Mouse (Mus musculus) hindbrain, embryonic 13.5 days (tissue): ENCODE results near the gene H3f3a. TPM values are rescaled to one million over a fixed set of nuclear protein-coding genes. Genes with fewer than 3 reads are reported as not detected.

Experiments used
- ATAC-seq: fragments of 200-750 bp; cut with Nextera tagmentation; 2 replicates; pipeline ENCODE4 v1.8.0; 2017; ENCODE audit warnings: moderate TSS enrichment; ENCODE audit not compliant: low FRiP score
- H3K27ac ChIP-seq: fragments of 300-500 bp; sonication (generic); 2 replicates; pipeline ENCODE4 v1.5.1; 2015; ENCODE audit warnings: inconsistent platforms, mild to moderate bottlenecking, moderate library complexity
- H3K27me3 ChIP-seq: fragments of 300-500 bp; sonication (generic); 2 replicates; pipeline ENCODE4 v1.6.1; 2015; ENCODE audit warnings: mild to moderate bottlenecking, inconsistent platforms
- H3K36me3 ChIP-seq: fragments of 300-500 bp; sonication (generic); 2 replicates; pipeline ENCODE4 v1.6.1; 2015; ENCODE audit warnings: mild to moderate bottlenecking, inconsistent platforms
- H3K4me1 ChIP-seq: fragments of 300-500 bp; sonication (generic); replicated peaks from 2 replicates; pipeline ENCODE4 v1.6.1; 2015; ENCODE audit warnings: inconsistent platforms
- H3K4me2 ChIP-seq: fragments of 300-500 bp; sonication (generic); 2 replicates; pipeline ENCODE4 v1.6.1; 2015; ENCODE audit warnings: inconsistent platforms, mild to moderate bottlenecking, moderate library complexity
- H3K4me3 ChIP-seq: fragments of 300-500 bp; sonication (generic); 2 replicates; pipeline ENCODE4 v1.5.1; 2015; ENCODE audit warnings: mild to moderate bottlenecking, inconsistent platforms
- H3K9ac ChIP-seq: fragments of 300-500 bp; sonication (generic); 2 replicates; pipeline ENCODE4 v1.6.1; 2015; ENCODE audit warnings: mild to moderate bottlenecking, inconsistent platforms
- H3K9me3 ChIP-seq: fragments of 300-500 bp; sonication (generic); 2 replicates; pipeline ENCODE4 v1.6.1; 2016; ENCODE audit warnings: inconsistent platforms
- WGBS: fragments of 180-500 bp; shearing (Covaris S2); methylation state at CpG from one replicate; pipeline ENCODE4 v1.1.7; 2015; 5-methylcytosine and 5-hydroxymethylcytosine counted together
- polyA plus RNA-seq: library from polyadenylated mRNA; unstranded; fragments of >200 nt; fragmentation: Nextera tagmentation; extraction: Ambion mirVana; gene quantifications from 2 replicates; pipeline ENCODE4 v1.2.1, GENCODE M21; 2015

Gene H3f3a
- polyA plus RNA-seq, 1 experiment from 2014 or later, result 3,885 TPM

- Histone ChIP-seq H3K9ac (peak overlapping the region; percentile 59; the same call in 1 of the 2 replicates), H3K4me2 (peak overlapping the region; percentile 71; the same call in 1 of the 2 replicates), H3K9me3 (no peaks in the 10 kb centered on the region), H3K27ac (peak overlapping the region; percentile 100), H3K27me3 (no peaks in the 10 kb centered on the region), H3K36me3 (peaks cover 3% of the 10 kb centered on the region; the same call in 1 of the 2 replicates), H3K4me3 (peak overlapping the region; percentile 9; the same call in 1 of the 2 replicates), H3K4me1 (peaks cover 27% of the 10 kb centered on the region)
- 42% methylated on average over 12 of the region's 12 CpGs for WGBS
- no peak for ATAC-seq
These were observed 1.8 kb upstream of the H3f3a start for GRCm38 (mm10) chr1:180815371-180816024.

- H3K4me1 ChIP-seq, result peaks cover 45% of the 10 kb centered on the region
- H3K4me3 ChIP-seq, result peak overlapping the region; percentile 95
- H3K9me3 ChIP-seq, result no peaks in the 10 kb centered on the region
- peak overlapping the region; percentile 71 for H3K4me2 ChIP-seq
- H3K9ac ChIP-seq, result peak overlapping the region; percentile 100
- 1% methylated on average over 23 of the region's 65 CpGs for WGBS
- H3K27me3 ChIP-seq, result no peaks in the 10 kb centered on the region
- ATAC-seq, result peak; percentile 96
- peak overlapping the region; percentile 100 for H3K27ac ChIP-seq
- H3K36me3 ChIP-seq, result peaks cover 19% of the 10 kb centered on the region
These were observed 296 bp downstream of the H3f3a start for GRCm38 (mm10) chr1:180813409-180813884.

- peak overlapping the region; percentile 100 for H3K9ac ChIP-seq
- H3K27me3 ChIP-seq, result no peaks in the 10 kb centered on the region
- peak overlapping the region; percentile 60 for H3K4me2 ChIP-seq
- H3K4me3 ChIP-seq, result peak overlapping the region; percentile 95
- ATAC-seq, result peak; percentile 6
- peak overlapping the region; percentile 100 for H3K27ac ChIP-seq
- under 1% methylated on average over 71 of the region's 71 CpGs for WGBS
- H3K4me1 ChIP-seq, result peaks cover 50% of the 10 kb centered on the region
- no peaks in the 10 kb centered on the region for H3K9me3 ChIP-seq
- peaks cover 25% of the 10 kb centered on the region for H3K36me3 ChIP-seq
These were observed 1.0 kb downstream of the H3f3a start for GRCm38 (mm10) chr1:180812463-180813408.

GRCm38 (mm10) chr1:180811596-180812462, 1.9 kb downstream of the H3f3a start:
- no peak for ATAC-seq
- Histone ChIP-seq H3K27ac (peak overlapping the region; percentile 100), H3K36me3 (peaks cover 34% of the 10 kb centered on the region)

GRCm38 (mm10) chr1:180810976-180811375, 2.8 kb downstream of the H3f3a start:
- Histone ChIP-seq H3K27ac (no peak overlapping the region), H3K36me3 (peaks cover 42% of the 10 kb centered on the region), H3K4me2 (peak overlapping the region; percentile 60), H3K4me3 (peak overlapping the region; percentile 95), H3K9ac (peak overlapping the region; percentile 35; the same call in 1 of the 2 replicates), H3K4me1 (peaks cover 61% of the 10 kb centered on the region), H3K27me3 (no peaks in the 10 kb centered on the region), H3K9me3 (no peaks in the 10 kb centered on the region)
- ATAC-seq, result no peak
- 84% methylated on average over 7 of the region's 7 CpGs for WGBS

More at GRCm38 (mm10) chr1:180811596-180812462, 1.9 kb downstream of the H3f3a start:
- H3K27me3 ChIP-seq, result no peaks in the 10 kb centered on the region
- peak overlapping the region; percentile 100 for H3K9ac ChIP-seq
- H3K9me3 ChIP-seq, result no peaks in the 10 kb centered on the region
- H3K4me1 ChIP-seq, result peaks cover 57% of the 10 kb centered on the region
- peak overlapping the region; percentile 60 for H3K4me2 ChIP-seq
- WGBS, result 5% methylated on average over 27 of the region's 27 CpGs
- peak overlapping the region; percentile 95 for H3K4me3 ChIP-seq

- Histone ChIP-seq H3K4me3 (no peak overlapping the region), H3K4me1 (peaks cover 49% of the 10 kb centered on the region), H3K36me3 (peaks cover 64% of the 10 kb centered on the region), H3K27me3 (no peaks in the 10 kb centered on the region), H3K9ac (0 out of 2 replicates have a peak overlapping the region, but pooled peaks have one; percentile 19), H3K4me2 (peak overlapping the region; percentile 25; the same call in 1 of the 2 replicates), H3K27ac (no peak overlapping the region), H3K9me3 (no peaks in the 10 kb centered on the region)
- WGBS, result 81% methylated on average over 5 of the region's 5 CpGs
- no peak for ATAC-seq
These were observed 4.9 kb downstream of the H3f3a start for GRCm38 (mm10) chr1:180808831-180809230.

- no peak overlapping the region for H3K9ac ChIP-seq
These were observed 9.9 kb downstream of the H3f3a start for GRCm38 (mm10) chr1:180803881-180804280.

GRCm38 (mm10) chr1:180801466-180801994, 12.2 kb downstream of the H3f3a start:
- 86% methylated on average over 3 of the region's 3 CpGs for whole genome bisulfite sequencing
- Histone ChIP-seq H3K36me3 (peaks cover 59% of the 10 kb centered on the region), H3K4me1 (peaks cover 9% of the 10 kb centered on the region), H3K27ac (no peak overlapping the region), H3K9ac (no peak overlapping the region), H3K9me3 (no peaks in the 10 kb centered on the region), H3K27me3 (no peaks in the 10 kb centered on the region), H3K4me2 (no peak overlapping the region), H3K4me3 (no peak overlapping the region)
- ATAC-seq, result no peak

More at GRCm38 (mm10) chr1:180803881-180804280, 9.9 kb downstream of the H3f3a start:
- no peak overlapping the region for H3K4me2 ChIP-seq
- ATAC-seq, result no peak
- 90% methylated on average over 6 of the region's 6 CpGs for WGBS
- peaks cover 79% of the 10 kb centered on the region for H3K36me3 ChIP-seq
- no peak overlapping the region for H3K4me3 ChIP-seq
- no peaks in the 10 kb centered on the region for H3K9me3 ChIP-seq
- H3K27ac ChIP-seq, result no peak overlapping the region
- peaks cover 26% of the 10 kb centered on the region for H3K4me1 ChIP-seq
- H3K27me3 ChIP-seq, result no peaks in the 10 kb centered on the region

- Histone ChIP-seq H3K9me3 (no peaks in the 10 kb centered on the region), H3K4me3 (no peak overlapping the region), H3K27ac (no peak overlapping the region), H3K9ac (no peak overlapping the region), H3K4me2 (no peak overlapping the region), H3K27me3 (no peaks in the 10 kb centered on the region), H3K4me1 (peaks cover 5% of the 10 kb centered on the region; the same call in 1 of the 2 replicates), H3K36me3 (peaks cover 52% of the 10 kb centered on the region)
- ATAC-seq, result no peak
- 61% methylated on average over 2 of the region's 2 CpGs for WGBS
These were observed 12.9 kb downstream of the H3f3a start for GRCm38 (mm10) chr1:180800814-180801213.

- no peak for ATAC-seq
- Histone ChIP-seq H3K27ac (no peak overlapping the region), H3K4me3 (no peak overlapping the region), H3K4me1 (peaks cover under 1% of the 10 kb centered on the region; the same call in 1 of the 2 replicates), H3K9me3 (no peaks in the 10 kb centered on the region), H3K27me3 (no peaks in the 10 kb centered on the region), H3K4me2 (no peak overlapping the region), H3K36me3 (peaks cover 44% of the 10 kb centered on the region), H3K9ac (no peak overlapping the region)
- 96% methylated on average over 5 of the region's 5 CpGs for WGBS
These were observed 13.7 kb downstream of the H3f3a start for GRCm38 (mm10) chr1:180800022-180800421.

- Histone ChIP-seq H3K4me1 (peaks cover 3% of the 10 kb centered on the region), H3K4me2 (no peak overlapping the region), H3K4me3 (no peak overlapping the region), H3K9me3 (no peaks in the 10 kb centered on the region), H3K27ac (no peak overlapping the region), H3K27me3 (no peaks in the 10 kb centered on the region), H3K9ac (no peak overlapping the region), H3K36me3 (peaks cover 36% of the 10 kb centered on the region)
- 86% methylated on average over 5 of the region's 5 CpGs for WGBS
- ATAC-seq, result no peak
These were observed 14.5 kb downstream of the H3f3a start for GRCm38 (mm10) chr1:180799253-180799652.
